Mouse (Mus musculus) neural tube, embryonic 10.5 days (tissue): ENCODE results near the gene Tyw1.
"Not testable (repeated sequence)": the region's sequence is repeated elsewhere in the genome, so short reads cannot be mapped to it uniquely, and the experiment has no call there.

Experiments used
- DNase-seq: peaks from one replicate; pipeline ENCODE4 v3.0.0-alpha.2; 2017; ENCODE audit warnings: low spot score; ENCODE audit errors: extremely low spot score

The Tyw1 gene

GRCm38 (mm10) chr5:130255017-130255720, at the start of gene Tyw1, which contains the start of gene Sbds:
Gene Tyw1 (plus strand): TSS chr5:130255619.
Gene Sbds (minus strand): TSS chr5:130255530.
- DNase-seq, result peak; percentile 96

- DNase-seq, result no peak
Observed at GRCm38 (mm10) chr5:130207299-130207698, 48.1 kb upstream of the Tyw1 start.

- no peak for DNase-seq
Observed at GRCm38 (mm10) chr5:130212956-130213355, 42.5 kb upstream of the Tyw1 start.

GRCm38 (mm10) chr5:130216781-130217180, 38.6 kb upstream of the Tyw1 start, which contains the start of gene Tmem248:
Gene Tmem248 (plus strand): TSS chr5:130217081.
- no peak for DNase-seq

GRCm38 (mm10) chr5:130217406-130217805, 38.0 kb upstream of the Tyw1 start:
- no peak for DNase-seq

- DNase-seq, result no peak
Observed at GRCm38 (mm10) chr5:130218336-130218735, 37.1 kb upstream of the Tyw1 start.

- no peak for DNase-seq
Observed at GRCm38 (mm10) chr5:130221316-130221715, 34.1 kb upstream of the Tyw1 start.

- no peak for DNase-seq
Observed at GRCm38 (mm10) chr5:130221760-130222145, 33.7 kb upstream of the Tyw1 start.

- DNase-seq, result peak; percentile 94
Observed at GRCm38 (mm10) chr5:130222146-130223004, 33.0 kb upstream of the Tyw1 start.

GRCm38 (mm10) chr5:130226790-130227189, 28.6 kb upstream of the Tyw1 start:
- DNase-seq, result no peak

GRCm38 (mm10) chr5:130228120-130228519, 27.3 kb upstream of the Tyw1 start:
- no peak for DNase-seq

- DNase-seq, result no peak
Observed at GRCm38 (mm10) chr5:130236302-130236701, 19.1 kb upstream of the Tyw1 start.

GRCm38 (mm10) chr5:130239236-130239635, 16.2 kb upstream of the Tyw1 start:
- no peak for DNase-seq

GRCm38 (mm10) chr5:130239856-130240255, 15.6 kb upstream of the Tyw1 start:
- DNase-seq, result no peak

- no peak for DNase-seq
Observed at GRCm38 (mm10) chr5:130241426-130241825, 14.0 kb upstream of the Tyw1 start.

- no peak for DNase-seq
Observed at GRCm38 (mm10) chr5:130247823-130248222, 7.6 kb upstream of the Tyw1 start.

- DNase-seq, result peak; percentile 23
Observed at GRCm38 (mm10) chr5:130254164-130255016, 1.0 kb upstream of the Tyw1 start.

- not testable (repeated sequence) for DNase-seq
Observed at GRCm38 (mm10) chr5:130255799-130256525, 543 bp downstream of the Tyw1 start.

GRCm38 (mm10) chr5:130256678-130257271, 1.4 kb downstream of the Tyw1 start:
- DNase-seq, result peak; percentile 88

- DNase-seq, result no peak
Observed at GRCm38 (mm10) chr5:130257303-130257702, 1.9 kb downstream of the Tyw1 start.
